Mouse (Mus musculus) kidney, adult 2 months (tissue): ENCODE measurements at regions not wholly inside any gene's neighbourhood (a gene's known extent, or its start where the extent isn't known, plus 50 kb on each side); places are given as distances from the start of the nearest gene placed in this dataset.

ENCODE experiments used
- CTCF ChIP-seq: fragments of 200-500 bp; conservative IDR thresholded peaks from 2 replicates; pipeline ENCODE4 v1.5.1; 2011; ENCODE audit warnings: low read depth, mild to moderate bottlenecking, control low read depth, low read length, moderate library complexity, mixed read lengths; ENCODE audit not compliant: insufficient read depth, insufficient read length
- POLR2A ChIP-seq: fragments of 200-500 bp; IDR thresholded peaks from one replicate; pipeline ENCODE4 v1.6.1; 2011; ENCODE audit warnings: low read depth, low read length, control low read depth

DNA sequence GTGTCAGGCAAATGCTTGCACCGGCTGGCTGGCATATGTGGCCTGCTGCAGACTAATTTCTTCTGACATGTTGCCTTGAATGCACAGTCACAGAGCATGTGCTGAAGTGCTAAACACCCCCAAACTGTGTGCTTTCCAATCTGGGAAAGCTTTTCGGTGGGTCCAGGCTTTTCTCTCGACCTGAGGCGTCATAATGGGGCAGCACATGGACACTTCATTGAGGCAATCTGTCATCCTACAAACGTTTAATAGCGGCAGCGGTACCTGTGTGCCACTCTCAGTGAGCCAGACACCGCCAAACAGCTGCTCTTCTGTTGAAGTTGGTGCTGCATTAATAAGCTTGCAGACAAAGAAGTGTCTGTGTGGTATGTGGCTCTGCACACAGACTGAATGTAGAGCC is 308.3 kb downstream of the Elavl2 start:
- TF ChIP-seq POLR2A, result no peak
- no peak for TF ChIP-seq CTCF
